Mouse (Mus musculus) monocyte, adult 5-6 weeks (primary cell): ENCODE results near the gene Pdzd8. TPM values are rescaled to one million over a fixed set of nuclear protein-coding genes. Genes with fewer than 3 reads are reported as not detected.
A peak's percentile ranks its signal among the peaks of the same experiment; 100 is the strongest.

Experiments
- ATAC-seq: fragments of 153-309, 156-312 bp; replicated peaks from 2 replicates; pipeline ENCODE4 v1.8.0; 2017; ENCODE audit warnings: mild to moderate bottlenecking; ENCODE audit not compliant: low TSS enrichment, insufficient number of reproducible peaks, severe bottlenecking, poor library complexity, low FRiP score
- total RNA-seq: library from RNA; stranded (forward); fragments of 200-1000, 200-491, 200-594 nt; gene quantifications from 3 replicates; pipeline ENCODE4 v1.2.3, GENCODE M21; 2017

Pdzd8 gene
- 54.7 to 72.0 TPM (median 56.5 TPM) in 3 replicates for total RNA-seq

- ATAC-seq, result no peak
Observed at GRCm38 (mm10) chr19:59345658-59346283, at the start of gene Pdzd8. Gene Pdzd8 (minus strand): TSS chr19:59345780.

- no peak for ATAC-seq
Observed at GRCm38 (mm10) chr19:59393777-59394441, 48.3 kb upstream of the Pdzd8 start.

GRCm38 (mm10) chr19:59388847-59389606, 43.4 kb upstream of the Pdzd8 start:
- peak; percentile 88 for ATAC-seq

GRCm38 (mm10) chr19:59388399-59388798, 42.8 kb upstream of the Pdzd8 start:
- no peak for ATAC-seq

GRCm38 (mm10) chr19:59387178-59387577, 41.6 kb upstream of the Pdzd8 start:
- no peak for ATAC-seq

GRCm38 (mm10) chr19:59384582-59385495, 39.3 kb upstream of the Pdzd8 start:
- ATAC-seq, result no peak

- ATAC-seq, result no peak
Observed at GRCm38 (mm10) chr19:59382416-59382917, 36.9 kb upstream of the Pdzd8 start.

GRCm38 (mm10) chr19:59379995-59380394, 34.4 kb upstream of the Pdzd8 start:
- no peak for ATAC-seq

- 0 out of 2 replicates have a peak, but pooled peaks have one; percentile 45 for ATAC-seq
Observed at GRCm38 (mm10) chr19:59376481-59376880, 30.9 kb upstream of the Pdzd8 start.

GRCm38 (mm10) chr19:59374940-59375339, 29.4 kb upstream of the Pdzd8 start:
- no peak for ATAC-seq

GRCm38 (mm10) chr19:59372928-59373327, 27.3 kb upstream of the Pdzd8 start:
- no peak for ATAC-seq

- ATAC-seq, result no peak
Observed at GRCm38 (mm10) chr19:59371016-59371415, 25.4 kb upstream of the Pdzd8 start.

GRCm38 (mm10) chr19:59367892-59368291, 22.3 kb upstream of the Pdzd8 start:
- no peak for ATAC-seq

- ATAC-seq, result no peak
Observed at GRCm38 (mm10) chr19:59366724-59367123, 21.1 kb upstream of the Pdzd8 start.

GRCm38 (mm10) chr19:59363666-59364065, 18.1 kb upstream of the Pdzd8 start:
- ATAC-seq, result no peak

GRCm38 (mm10) chr19:59362646-59363045, 17.1 kb upstream of the Pdzd8 start:
- no peak for ATAC-seq

GRCm38 (mm10) chr19:59360486-59360896, 14.9 kb upstream of the Pdzd8 start:
- no peak for ATAC-seq

- no peak for ATAC-seq
Observed at GRCm38 (mm10) chr19:59359202-59359601, 13.6 kb upstream of the Pdzd8 start.
